Mouse (Mus musculus): Measurements from ENCODE around the gene Lats2.
A peak's percentile ranks its signal among the peaks of the same experiment; 100 is the strongest.

Lats2 gene

GRCm38 (mm10) chr14:57758237-57758636 is at the start of gene Lats2:
Gene Lats2, minus strand, starts transcription at chr14:57758388.
- DNase-seq (ENCODE audit: low spot score in 2 of 2): no peak

- no peak for DNase-seq (ENCODE audit: low spot score in 2 of 2)
Measured at GRCm38 (mm10) chr14:57803731-57804130, 45.5 kb upstream of the Lats2 start.

GRCm38 (mm10) chr14:57797991-57798931 is 40.1 kb upstream of the Lats2 start, which contains the start of gene Sap18:
Gene Sap18, plus strand, starts transcription at chr14:57798180.
- DNase-seq (ENCODE audit: low spot score in 2 of 2): peak; percentile 89 to 98

- DNase-seq (ENCODE audit: low spot score in 2 of 2): peak; percentile 19 to 41
Measured at GRCm38 (mm10) chr14:57797551-57797950, 39.4 kb upstream of the Lats2 start.

- no peak for DNase-seq (ENCODE audit: low spot score in 2 of 2)
Measured at GRCm38 (mm10) chr14:57791171-57791570, 33.0 kb upstream of the Lats2 start.

- no peak for DNase-seq (ENCODE audit: low spot score in 2 of 2)
Measured at GRCm38 (mm10) chr14:57789759-57790158, 31.6 kb upstream of the Lats2 start.

GRCm38 (mm10) chr14:57789311-57789710 is 31.1 kb upstream of the Lats2 start:
- DNase-seq (ENCODE audit: low spot score in 2 of 2): no peak

GRCm38 (mm10) chr14:57787406-57787805 is 29.2 kb upstream of the Lats2 start:
- DNase-seq (ENCODE audit: low spot score in 2 of 2): no peak

- no peak for DNase-seq (ENCODE audit: low spot score in 2 of 2)
Measured at GRCm38 (mm10) chr14:57772157-57772815, 14.1 kb upstream of the Lats2 start.

GRCm38 (mm10) chr14:57769102-57769501 is 10.9 kb upstream of the Lats2 start:
- DNase-seq (ENCODE audit: low spot score in 2 of 2): no peak

GRCm38 (mm10) chr14:57760447-57761412 is 2.5 kb upstream of the Lats2 start:
- no peak for DNase-seq (ENCODE audit: low spot score in 2 of 2)

GRCm38 (mm10) chr14:57756094-57756493 is 2.1 kb downstream of the Lats2 start:
- no peak for DNase-seq (ENCODE audit: low spot score in 2 of 2)

GRCm38 (mm10) chr14:57755661-57756060 is 2.5 kb downstream of the Lats2 start:
- no peak for DNase-seq (ENCODE audit: low spot score in 2 of 2)

- DNase-seq (ENCODE audit: low spot score in 2 of 2): no peak
Measured at GRCm38 (mm10) chr14:57753351-57753992, 4.7 kb downstream of the Lats2 start.

GRCm38 (mm10) chr14:57751006-57751405 is 7.2 kb downstream of the Lats2 start:
- DNase-seq (ENCODE audit: low spot score in 2 of 2): peak in 1 of 2 experiments; percentile 41

GRCm38 (mm10) chr14:57749501-57749900 is 8.7 kb downstream of the Lats2 start:
- DNase-seq (ENCODE audit: low spot score in 2 of 2): no peak

- peak; percentile 89 to 92 for DNase-seq (ENCODE audit: low spot score in 2 of 2)
Measured at GRCm38 (mm10) chr14:57746001-57746771, 12.0 kb downstream of the Lats2 start, which contains the start of gene Gm49361. Gene Gm49361, minus strand, starts transcription at chr14:57746103.

GRCm38 (mm10) chr14:57745291-57745969 is 12.8 kb downstream of the Lats2 start:
- peak; percentile 69 to 71 for DNase-seq (ENCODE audit: low spot score in 2 of 2)

GRCm38 (mm10) chr14:57744547-57744946 is 13.6 kb downstream of the Lats2 start:
- no peak for DNase-seq (ENCODE audit: low spot score in 2 of 2)

- DNase-seq (ENCODE audit: low spot score in 2 of 2): no peak
Measured at GRCm38 (mm10) chr14:57740651-57741050, 17.5 kb downstream of the Lats2 start.
